Mouse (Mus musculus) myocyte (in vitro differentiated cells): Measurements from ENCODE around the gene Gpsm2. TPM values are rescaled to one million over a fixed set of nuclear protein-coding genes. Genes with fewer than 3 reads are reported as not detected.
"Not testable (repeated sequence)": the region's sequence is repeated elsewhere in the genome, so short reads cannot be mapped to it uniquely, and the experiment has no call there.

ENCODE experiments used
- H3K27me3 ChIP-seq: one replicate; pipeline ENCODE4 v1.6.1; 2011; ENCODE audit not compliant: control insufficient read depth, insufficient read depth, insufficient read length
- H3K36me3 ChIP-seq: one replicate; pipeline ENCODE4 v1.6.1; 2011; ENCODE audit not compliant: control insufficient read depth, insufficient read depth
- H3K4me2 ChIP-seq: one replicate; pipeline ENCODE4 v1.6.1; 2011; ENCODE audit warnings: low read depth, control low read depth
- H3K4me3 ChIP-seq: one replicate; pipeline ENCODE4 v1.5.1; 2011; ENCODE audit warnings: mild to moderate bottlenecking, control low read depth, moderate library complexity
- H3K79me2 ChIP-seq: one replicate; pipeline ENCODE4 v1.6.1; 2011; ENCODE audit not compliant: control insufficient read depth, insufficient read depth
- H3ac ChIP-seq: one replicate; pipeline ENCODE4 v1.6.1; 2011; ENCODE audit not compliant: control insufficient read depth, insufficient read length
- CEBPB ChIP-seq: IDR thresholded peaks from 2 replicates; pipeline ENCODE4 v1.6.1; 2011; ENCODE audit warnings: mild to moderate bottlenecking, moderate library complexity; ENCODE audit not compliant: poor library complexity, insufficient read depth, severe bottlenecking
- E2F4 ChIP-seq: IDR thresholded peaks from one replicate; pipeline ENCODE4 v1.6.1; 2011; ENCODE audit warnings: mild to moderate bottlenecking, control low read depth, moderate library complexity; ENCODE audit not compliant: insufficient read depth
- MAX ChIP-seq: IDR thresholded peaks from one replicate; pipeline ENCODE4 v1.6.1; 2011; ENCODE audit warnings: low read depth, mild to moderate bottlenecking, control low read depth
- MYOD1 ChIP-seq, 3 experiments: IDR thresholded peaks; one replicate each; pipeline ENCODE4 v1.6.1; 2011; ENCODE audit warnings: control low read depth in 2 of 3, low read depth in 2 of 3, mild to moderate bottlenecking in 2 of 3, moderate library complexity in 1 of 3; ENCODE audit not compliant: insufficient read length in 2 of 3, control insufficient read depth in 1 of 3
- MYOG ChIP-seq, 3 experiments: IDR thresholded peaks; one replicate each; pipeline ENCODE4 v1.6.1; 2011; ENCODE audit warnings: control low read depth in 2 of 3, low read depth in 2 of 3, mild to moderate bottlenecking in 2 of 3; ENCODE audit not compliant: insufficient read length in 2 of 3, control insufficient read depth in 1 of 3, insufficient read depth in 1 of 3
- POLR2A ChIP-seq: IDR thresholded peaks from one replicate; pipeline ENCODE4 v1.6.1; 2011; ENCODE audit warnings: low read depth, mild to moderate bottlenecking, control low read depth, moderate library complexity; ENCODE audit not compliant: insufficient read length
- POLR2AphosphoS2 ChIP-seq: IDR thresholded peaks from one replicate; pipeline ENCODE4 v1.6.1; 2011; ENCODE audit warnings: low read depth, control low read depth; ENCODE audit not compliant: insufficient read length
- REST ChIP-seq: IDR thresholded peaks from one replicate; pipeline ENCODE4 v1.6.1; 2011; ENCODE audit warnings: mild to moderate bottlenecking, control low read depth, moderate library complexity; ENCODE audit not compliant: insufficient read depth, insufficient read length
- SRF ChIP-seq: IDR thresholded peaks from one replicate; pipeline ENCODE4 v1.6.1; 2011; ENCODE audit warnings: low read depth; ENCODE audit not compliant: control insufficient read depth, insufficient read length
- TCF12 ChIP-seq: IDR thresholded peaks from one replicate; pipeline ENCODE4 v1.6.1; 2011; ENCODE audit warnings: mild to moderate bottlenecking, control low read depth; ENCODE audit not compliant: poor library complexity, insufficient read depth, severe bottlenecking
- TCF3 ChIP-seq: IDR thresholded peaks from one replicate; pipeline ENCODE4 v1.6.1; 2011; ENCODE audit warnings: low read depth, control low read depth; ENCODE audit not compliant: insufficient read length
- USF1 ChIP-seq: IDR thresholded peaks from one replicate; pipeline ENCODE4 v1.6.1; 2011; ENCODE audit warnings: low read depth, mild to moderate bottlenecking, control low read depth, moderate library complexity
- polyA plus RNA-seq: library from polyadenylated mRNA; unstranded; fragments of >200 nt; fragmentation: generic; extraction: Trizol; gene quantifications from one replicate; pipeline ENCODE4 v1.2.1, GENCODE M21; 2012; ENCODE audit warnings: missing spikeins

The Gpsm2 gene
- polyA plus RNA-seq, 1 experiment, result 16.4 TPM

DNA sequence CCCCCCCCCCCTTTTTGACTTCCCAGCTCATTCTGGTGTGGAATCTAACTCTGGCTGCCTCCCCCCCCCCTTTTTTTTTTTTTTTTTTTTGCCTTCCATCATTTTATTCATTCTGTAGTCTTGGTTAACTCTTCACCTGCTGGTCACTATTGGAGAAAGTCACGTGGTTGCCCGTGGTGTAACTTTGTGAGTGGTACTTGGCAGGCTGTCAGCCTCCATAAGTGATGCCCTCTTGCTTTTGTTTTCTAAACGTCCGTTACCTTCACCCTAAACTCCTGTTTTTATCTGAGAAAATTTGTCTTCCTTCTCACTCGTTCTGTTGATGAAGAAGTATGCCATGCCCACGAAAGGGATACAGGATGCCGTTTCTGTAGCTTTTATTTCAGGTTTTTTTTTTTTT lies 66.6 kb downstream of the Gpsm2 start:
- Histone ChIP-seq H3K4me3 (no peak overlapping the region), H3K79me2 (peaks cover 17% of the 10 kb centered on the region), H3K27me3 (no peaks in the 10 kb centered on the region), H3ac (no peak overlapping the region), H3K36me3 (no peaks in the 10 kb centered on the region), H3K4me2 (no peak overlapping the region)
- no peak for TF ChIP-seq REST
- TF ChIP-seq MAX, result no peak

DNA sequence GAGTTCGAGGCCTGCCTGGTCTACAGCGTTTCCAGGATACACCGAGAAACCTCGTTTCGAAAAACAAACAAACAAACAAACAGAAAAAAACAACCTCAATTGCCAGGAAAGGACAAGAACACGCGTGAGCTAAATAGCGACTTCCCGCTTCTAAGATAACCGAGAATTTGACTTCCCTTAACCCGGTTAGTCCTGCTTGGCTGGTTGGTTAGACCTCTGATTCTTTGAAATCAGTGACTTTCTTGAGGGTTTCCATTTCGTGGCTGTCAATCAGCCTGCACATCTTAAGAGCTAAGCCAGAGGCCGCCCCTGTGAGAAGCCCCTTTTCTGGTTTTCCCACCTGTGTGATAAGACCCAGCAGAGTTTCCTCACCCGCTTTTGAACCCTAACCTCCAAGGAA lies 67.5 kb downstream of the Gpsm2 start:
- Histone ChIP-seq H3K27me3 (no peaks in the 10 kb centered on the region), H3K4me3 (peak overlapping the region; percentile 41), H3K4me2 (peak overlapping the region; percentile 92), H3K36me3 (no peaks in the 10 kb centered on the region), H3K79me2 (peaks cover 17% of the 10 kb centered on the region), H3ac (peak overlapping the region; percentile 35)
- TF ChIP-seq POLR2AphosphoS2 (no peak), E2F4 (no peak), SRF (no peak), MYOG (IDR thresholded peaks at IDR 0.05; ENCODE audit: control insufficient read depth in 1 of 3, insufficient read depth in 1 of 3, insufficient read length in 2 of 3, low read depth in 2 of 3) (no peak), TCF3 (no peak), MYOD1 (IDR thresholded peaks at IDR 0.05; ENCODE audit: control insufficient read depth in 1 of 3, insufficient read length in 2 of 3, low read depth in 2 of 3) (no peak), TCF12 (no peak), USF1 (no peak), POLR2A (no peak), CEBPB (no peak), REST (no peak), MAX (no peak)

DNA sequence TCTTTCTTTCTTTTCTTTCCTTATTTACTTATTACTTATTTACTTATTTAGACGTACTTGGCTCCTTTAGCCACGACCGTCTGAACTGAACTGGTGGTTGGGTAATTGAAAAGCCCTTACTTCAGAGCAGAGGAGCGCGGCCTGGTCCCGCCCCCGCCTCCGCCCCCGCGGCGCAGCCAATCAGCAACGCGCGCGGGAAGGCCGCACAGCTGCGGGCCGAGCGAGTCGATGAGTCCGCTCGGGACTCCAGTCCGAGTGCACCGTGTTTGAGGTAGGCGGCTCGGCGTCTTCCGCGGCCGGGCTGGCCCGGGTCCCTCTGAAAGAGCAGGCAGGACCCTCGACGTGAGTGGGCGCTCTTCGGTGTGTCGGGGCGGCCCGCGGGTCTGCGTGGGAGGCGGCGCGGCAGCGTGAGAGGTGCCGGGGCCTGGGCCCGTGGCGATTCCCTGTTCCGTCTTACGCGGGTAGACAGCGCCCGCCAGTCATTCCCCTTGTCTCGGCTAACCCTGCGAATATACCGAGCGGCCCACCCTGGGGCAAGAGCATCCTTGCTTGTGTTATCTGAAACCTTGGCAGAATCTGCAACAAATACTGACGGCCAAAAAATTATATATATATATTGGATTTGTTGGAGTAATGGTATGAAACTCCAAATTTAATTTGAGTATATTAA lies 68.3 kb downstream of the Gpsm2 start, which contains the start of gene Clcc1:
Gene Clcc1 (plus strand): TSS at position 204 of the 670 bp plus-strand sequence.
- H3K36me3 ChIP-seq, result no peaks in the 10 kb centered on the region
- peak within 1 kb of the TSS; percentile 92 for H3K4me2 ChIP-seq
- peak within 1 kb of the TSS; percentile 35 for H3ac ChIP-seq
- no peak for TF ChIP-seq TCF12
- TF ChIP-seq MYOD1 (IDR thresholded peaks at IDR 0.05; ENCODE audit: control insufficient read depth in 1 of 3, insufficient read length in 2 of 3, low read depth in 2 of 3), result peak in 2 of 3 experiments; percentile 42 to 63
- peak; percentile 93 for TF ChIP-seq POLR2A
- no peak for TF ChIP-seq REST
- peak in 1 of 3 experiments; percentile 66 for TF ChIP-seq MYOG (IDR thresholded peaks at IDR 0.05; ENCODE audit: control insufficient read depth in 1 of 3, insufficient read depth in 1 of 3, insufficient read length in 2 of 3, low read depth in 2 of 3)
- TF ChIP-seq TCF3, result no peak
- TF ChIP-seq CEBPB, result peak; percentile 29; the same call in 1 of the 2 replicates
- no peak for TF ChIP-seq MAX
- TF ChIP-seq E2F4, result peak; percentile 74
- TF ChIP-seq USF1, result no peak
- TF ChIP-seq POLR2AphosphoS2, result peak; percentile 80
- peak; percentile 70 for TF ChIP-seq SRF
- H3K27me3 ChIP-seq, result no peaks in the 10 kb centered on the region
- peaks cover 17% of the 10 kb centered on the region for H3K79me2 ChIP-seq
- H3K4me3 ChIP-seq, result peak within 1 kb of the TSS; percentile 41

DNA sequence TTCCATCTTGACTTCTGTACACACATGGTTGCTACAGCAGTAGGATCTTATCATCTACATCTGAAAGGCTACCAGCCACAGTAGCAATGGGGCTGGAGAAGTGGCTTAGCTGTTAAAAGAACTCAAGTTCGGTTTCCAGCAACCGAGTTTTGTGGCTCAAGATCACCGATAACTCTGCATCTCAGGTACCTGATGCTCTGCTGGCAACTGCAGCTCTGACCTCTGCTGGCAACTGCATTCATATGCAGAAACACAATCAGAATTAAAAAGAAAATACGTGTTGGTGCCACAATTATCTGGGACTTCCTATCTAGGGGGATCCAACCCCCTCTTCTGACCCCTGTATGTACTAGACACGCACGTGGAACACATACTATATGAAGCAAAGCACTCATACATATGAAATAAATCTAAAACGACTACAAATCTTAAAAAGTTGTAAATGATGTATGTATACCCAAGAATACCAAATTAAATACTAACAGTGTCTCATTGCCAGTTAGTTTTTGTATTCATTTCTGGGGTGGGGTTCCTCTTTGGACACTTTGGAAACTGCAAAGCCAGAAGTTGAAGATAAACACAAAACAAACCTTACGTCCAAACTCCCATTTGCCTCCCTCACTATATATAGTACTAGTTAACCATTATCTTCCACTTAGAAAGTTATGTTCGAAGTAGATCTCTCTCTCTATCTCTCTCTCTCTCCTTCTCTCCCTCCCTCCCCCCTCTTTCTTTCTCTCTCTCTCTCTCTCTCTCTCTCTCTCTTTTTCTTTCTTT lies 69.1 kb downstream of the Gpsm2 start:
- H3K79me2 ChIP-seq, result peaks cover 17% of the 10 kb centered on the region
- H3K36me3 ChIP-seq, result no peaks in the 10 kb centered on the region
- no peaks in the 10 kb centered on the region for H3K27me3 ChIP-seq
- peak overlapping the region; percentile 41 for H3K4me3 ChIP-seq
- H3K4me2 ChIP-seq, result peak overlapping the region; percentile 79
- peak overlapping the region; percentile 35 for H3ac ChIP-seq
- TF ChIP-seq SRF (no peak), TCF3 (no peak), TCF12 (no peak), MYOG (IDR thresholded peaks at IDR 0.05; ENCODE audit: control insufficient read depth in 1 of 3, insufficient read depth in 1 of 3, insufficient read length in 2 of 3, low read depth in 2 of 3) (no peak), E2F4 (no peak), MYOD1 (IDR thresholded peaks at IDR 0.05; ENCODE audit: control insufficient read depth in 1 of 3, insufficient read length in 2 of 3, low read depth in 2 of 3) (no peak), POLR2A (no peak), USF1 (no peak), CEBPB (no peak), REST (no peak)

DNA sequence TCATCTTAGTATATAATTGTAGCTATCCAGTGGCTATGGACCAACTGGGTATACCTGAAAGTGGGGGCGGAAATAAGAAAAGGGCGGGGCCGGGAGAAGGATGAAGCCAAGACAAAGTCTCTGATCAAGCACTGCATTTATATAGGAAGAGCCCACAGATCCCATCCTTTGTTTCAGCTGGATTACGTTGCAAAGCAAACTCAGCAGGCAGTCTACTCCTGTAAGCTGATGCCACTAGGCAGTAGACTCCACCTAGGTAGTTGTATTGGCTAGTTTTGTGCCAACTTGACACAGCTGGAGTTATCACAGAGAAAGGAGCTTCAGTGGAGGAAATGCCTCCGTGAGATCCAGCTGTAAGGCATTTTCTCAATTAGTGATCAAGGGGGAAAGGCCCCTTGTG lies 74.4 kb downstream of the Gpsm2 start:
- H3K36me3 ChIP-seq, H3ac ChIP-seq, H3K27me3 ChIP-seq, H3K79me2 ChIP-seq, H3K4me3 ChIP-seq, H3K4me2 ChIP-seq: not testable (repeated sequence)
